Mouse (Mus musculus) MEL (cell line): ENCODE results near the gene Vps37b. TPM values are rescaled to one million over a fixed set of nuclear protein-coding genes. Genes with fewer than 3 reads are reported as not detected.

Experiments
- DNase-seq: peaks from one replicate; pipeline ENCODE4 v3.0.0; 2011; ENCODE audit warnings: low read depth, low spot score
- H3K27ac ChIP-seq: 2 replicates; pipeline ENCODE4 v1.5.1; 2012; ENCODE audit warnings: low read depth, mild to moderate bottlenecking, control low read depth, low read length, moderate library complexity; ENCODE audit not compliant: control insufficient read depth
- H3K27me3 ChIP-seq, 2 experiments: fragments of 150-350 bp in 1 of 2; sonication (generic) in 1 of 2; 2 replicates each; pipeline ENCODE4 v1.6.1; 2012; ENCODE audit warnings: low read length in 2 of 2, mild to moderate bottlenecking in 2 of 2, improper control_type of control experiment in 1 of 2, moderate library complexity in 1 of 2; ENCODE audit not compliant: insufficient read depth in 2 of 2, control insufficient read depth in 1 of 2
- H3K36me3 ChIP-seq, 2 experiments: 2 replicates each; pipeline ENCODE4 v1.6.1; 2012 to 2014; ENCODE audit warnings: low read length in 2 of 2, improper control_type of control experiment in 1 of 2, inconsistent platforms in 1 of 2, mild to moderate bottlenecking in 1 of 2; ENCODE audit not compliant: insufficient read depth in 2 of 2, control insufficient read depth in 1 of 2
- H3K4me1 ChIP-seq, 2 experiments: fragments of 150-350 bp in 1 of 2; sonication (generic) in 1 of 2; 2 replicates each; pipeline ENCODE4 v1.6.1; 2012; ENCODE audit warnings: low read length in 2 of 2, improper control_type of control experiment in 1 of 2, mild to moderate bottlenecking in 1 of 2; ENCODE audit not compliant: insufficient read depth in 2 of 2, control insufficient read depth in 1 of 2
- H3K4me3 ChIP-seq, 2 experiments: fragments of 150-350 bp in 1 of 2; sonication (generic) in 1 of 2; 2 replicates each; pipeline ENCODE4 v1.5.1; 2012; ENCODE audit warnings: low read depth in 2 of 2, low read length in 2 of 2, mild to moderate bottlenecking in 2 of 2, moderate library complexity in 2 of 2, control low read depth in 1 of 2, improper control_type of control experiment in 1 of 2; ENCODE audit not compliant: control insufficient read depth in 1 of 2, insufficient read depth in 1 of 2
- H3K79me2 ChIP-seq: 2 replicates; pipeline ENCODE4 v1.6.1; 2012; ENCODE audit warnings: mild to moderate bottlenecking, low read length, moderate library complexity; ENCODE audit not compliant: control insufficient read depth, poor library complexity, insufficient read depth
- H3K9ac ChIP-seq: 2 replicates; pipeline ENCODE4 v1.6.1; 2012; ENCODE audit warnings: low read depth, mild to moderate bottlenecking, control low read depth, low read length, moderate library complexity; ENCODE audit not compliant: control insufficient read depth, poor library complexity, severe bottlenecking
- H3K9me3 ChIP-seq: fragments of 150-350 bp; sonication (generic); replicated peaks from 2 replicates; pipeline ENCODE4 v1.6.1; 2012; ENCODE audit warnings: mild to moderate bottlenecking, low read length, improper control_type of control experiment, moderate library complexity; ENCODE audit not compliant: insufficient read depth
- BHLHE40 ChIP-seq: IDR thresholded peaks from 2 replicates; pipeline ENCODE4 v1.6.1; 2012; ENCODE audit warnings: low read depth, mild to moderate bottlenecking, inconsistent platforms, low read length, improper control_type of control experiment, borderline replicate concordance
- CHD1 ChIP-seq: IDR thresholded peaks from 2 replicates; pipeline ENCODE4 v1.6.1; 2012; ENCODE audit warnings: low read depth, mild to moderate bottlenecking, inconsistent platforms, low read length, improper control_type of control experiment
- CHD2 ChIP-seq: IDR thresholded peaks from 2 replicates; pipeline ENCODE4 v1.6.1; 2011; ENCODE audit warnings: low read length, improper control_type of control experiment
- CTCF ChIP-seq, 3 experiments: IDR thresholded peaks in 2 of 3; conservative IDR thresholded peaks in 1 of 3; 2 replicates each; pipeline ENCODE4 v1.5.1; 2011 to 2012; ENCODE audit warnings: low read length in 3 of 3, low read depth in 2 of 3, mild to moderate bottlenecking in 2 of 3, improper control_type of control experiment in 1 of 3, inconsistent platforms in 1 of 3, mixed read lengths in 1 of 3, moderate library complexity in 1 of 3; ENCODE audit not compliant: control insufficient read depth in 1 of 3, insufficient read depth in 1 of 3, poor library complexity in 1 of 3, severe bottlenecking in 1 of 3
- E2F4 ChIP-seq: IDR thresholded peaks from 2 replicates; pipeline ENCODE4 v1.6.1; 2011; ENCODE audit warnings: low read depth, low read length, improper control_type of control experiment, borderline replicate concordance
- ELF1 ChIP-seq: IDR thresholded peaks from 2 replicates; pipeline ENCODE4 v1.6.1; 2014; ENCODE audit warnings: low read depth, mild to moderate bottlenecking, inconsistent platforms, low read length, improper control_type of control experiment, moderate library complexity
- EP300 ChIP-seq, 2 experiments: IDR thresholded peaks; 2 replicates each; pipeline ENCODE4 v1.6.1; 2011; ENCODE audit warnings: improper control_type of control experiment in 2 of 2, low read length in 2 of 2, low read depth in 1 of 2, mild to moderate bottlenecking in 1 of 2
- ETS1 ChIP-seq: IDR thresholded peaks from 2 replicates; pipeline ENCODE4 v1.6.1; 2012; ENCODE audit warnings: low read depth, mild to moderate bottlenecking, inconsistent platforms, low read length, improper control_type of control experiment, moderate library complexity
- GABPA ChIP-seq: IDR thresholded peaks from 2 replicates; pipeline ENCODE4 v1.6.1; 2012; ENCODE audit warnings: low read depth, mild to moderate bottlenecking, inconsistent platforms, low read length, improper control_type of control experiment, moderate library complexity
- GATA1 ChIP-seq: IDR thresholded peaks from 2 replicates; pipeline ENCODE4 v1.6.1; 2011; ENCODE audit warnings: low read depth, low read length, improper control_type of control experiment
- HCFC1 ChIP-seq: IDR thresholded peaks from 2 replicates; pipeline ENCODE4 v1.6.1; 2012; ENCODE audit warnings: low read depth, mild to moderate bottlenecking, inconsistent platforms, low read length, improper control_type of control experiment, moderate library complexity
- JUND ChIP-seq: IDR thresholded peaks from 2 replicates; pipeline ENCODE4 v1.6.1; 2011; ENCODE audit warnings: low read depth, mild to moderate bottlenecking, improper control_type of control experiment, low read length
- KAT2A ChIP-seq: conservative IDR thresholded peaks from 2 replicates; pipeline ENCODE4 v1.6.1; 2012; ENCODE audit warnings: low read depth, low read length, improper control_type of control experiment, inconsistent platforms
- MAFK ChIP-seq: IDR thresholded peaks from 2 replicates; pipeline ENCODE4 v1.6.1; 2011; ENCODE audit warnings: low read depth, mild to moderate bottlenecking, low read length, improper control_type of control experiment, borderline replicate concordance
- MAX ChIP-seq: IDR thresholded peaks from 2 replicates; pipeline ENCODE4 v1.6.1; 2011; ENCODE audit warnings: low read length, improper control_type of control experiment
- MAZ ChIP-seq: IDR thresholded peaks from 2 replicates; pipeline ENCODE4 v1.6.1; 2012; ENCODE audit warnings: low read depth, mild to moderate bottlenecking, inconsistent platforms, low read length, improper control_type of control experiment
- MEF2A ChIP-seq: IDR thresholded peaks from 2 replicates; pipeline ENCODE4 v1.6.1; 2014; ENCODE audit warnings: low read depth, mild to moderate bottlenecking, inconsistent platforms, low read length, improper control_type of control experiment; ENCODE audit not compliant: poor library complexity, insufficient replicate concordance, severe bottlenecking; ENCODE audit errors: extremely low read depth
- MXI1 ChIP-seq: IDR thresholded peaks from 2 replicates; pipeline ENCODE4 v1.6.1; 2011; ENCODE audit warnings: mild to moderate bottlenecking, low read depth, low read length, improper control_type of control experiment
- MYB ChIP-seq: IDR thresholded peaks from 2 replicates; pipeline ENCODE4 v1.6.1; 2011; ENCODE audit warnings: mild to moderate bottlenecking, low read depth, low read length, improper control_type of control experiment
- NELFE ChIP-seq: IDR thresholded peaks from 2 replicates; pipeline ENCODE4 v1.6.1; 2011; ENCODE audit warnings: low read depth, low read length, improper control_type of control experiment
- NRF1 ChIP-seq: IDR thresholded peaks from 2 replicates; pipeline ENCODE4 v1.6.1; 2014; ENCODE audit warnings: low read depth, mild to moderate bottlenecking, inconsistent platforms, low read length, improper control_type of control experiment, moderate library complexity; ENCODE audit not compliant: poor library complexity, insufficient read depth, severe bottlenecking
- POLR2A ChIP-seq, 2 experiments: IDR thresholded peaks; 2 replicates each; pipeline ENCODE4 v1.6.1; 2011 to 2012; ENCODE audit warnings: low read length in 2 of 2, mild to moderate bottlenecking in 2 of 2, control low read depth in 1 of 2, improper control_type of control experiment in 1 of 2, low read depth in 1 of 2, moderate library complexity in 1 of 2; ENCODE audit not compliant: control insufficient read depth in 1 of 2, insufficient read depth in 1 of 2, poor library complexity in 1 of 2
- POLR2AphosphoS2 ChIP-seq: IDR thresholded peaks from 2 replicates; pipeline ENCODE4 v1.6.1; 2011; ENCODE audit warnings: low read length, improper control_type of control experiment
- POLR2AphosphoS5 ChIP-seq: IDR thresholded peaks from 2 replicates; pipeline ENCODE4 v1.6.1; 2012; ENCODE audit warnings: low read depth, borderline replicate concordance, mild to moderate bottlenecking, inconsistent platforms, low read length, moderate library complexity, mixed read lengths
- RAD21 ChIP-seq: IDR thresholded peaks from 2 replicates; pipeline ENCODE4 v1.6.1; 2011; ENCODE audit warnings: mild to moderate bottlenecking, low read depth, low read length, improper control_type of control experiment
- RCOR1 ChIP-seq: IDR thresholded peaks from 2 replicates; pipeline ENCODE4 v1.6.1; 2012; ENCODE audit warnings: low read depth, mild to moderate bottlenecking, inconsistent platforms, low read length, improper control_type of control experiment
- SIN3A ChIP-seq: IDR thresholded peaks from 2 replicates; pipeline ENCODE4 v1.6.1; 2012; ENCODE audit warnings: low read length, improper control_type of control experiment, inconsistent platforms
- TAL1 ChIP-seq: IDR thresholded peaks from 2 replicates; pipeline ENCODE4 v1.6.1; 2012; ENCODE audit warnings: mild to moderate bottlenecking, inconsistent platforms, low read length, moderate library complexity, mixed read lengths
- TBP ChIP-seq: IDR thresholded peaks from 2 replicates; pipeline ENCODE4 v1.8.0; 2011; ENCODE audit warnings: low read depth, low read length, improper control_type of control experiment
- TCF12 ChIP-seq: IDR thresholded peaks from 2 replicates; pipeline ENCODE4 v1.6.1; 2014; ENCODE audit warnings: low read depth, mild to moderate bottlenecking, inconsistent platforms, low read length, improper control_type of control experiment, moderate library complexity
- UBTF ChIP-seq: IDR thresholded peaks from 2 replicates; pipeline ENCODE4 v1.6.1; 2012; ENCODE audit warnings: low read depth, mild to moderate bottlenecking, inconsistent platforms, low read length, improper control_type of control experiment, moderate library complexity, borderline replicate concordance; ENCODE audit not compliant: insufficient read depth
- USF1 ChIP-seq: IDR thresholded peaks from 2 replicates; pipeline ENCODE4 v1.6.1; 2014; ENCODE audit warnings: low read depth, mild to moderate bottlenecking, inconsistent platforms, low read length, improper control_type of control experiment, moderate library complexity
- USF2 ChIP-seq, 2 experiments: IDR thresholded peaks; 2 replicates each; pipeline ENCODE4 v1.6.1; 2011 to 2012; ENCODE audit warnings: improper control_type of control experiment in 2 of 2, low read length in 2 of 2, borderline replicate concordance in 1 of 2, inconsistent platforms in 1 of 2, low read depth in 1 of 2, mild to moderate bottlenecking in 1 of 2; ENCODE audit not compliant: insufficient read depth in 1 of 2
- ZC3H11A ChIP-seq: IDR thresholded peaks from 2 replicates; pipeline ENCODE4 v1.6.1; 2012; ENCODE audit warnings: low read depth, mild to moderate bottlenecking, inconsistent platforms, low read length, improper control_type of control experiment
- ZKSCAN1 ChIP-seq: IDR thresholded peaks from 2 replicates; pipeline ENCODE4 v1.6.1; 2012; ENCODE audit warnings: low read depth, mild to moderate bottlenecking, inconsistent platforms, low read length, improper control_type of control experiment, moderate library complexity
- ZMIZ1 ChIP-seq: IDR thresholded peaks from 2 replicates; pipeline ENCODE4 v1.6.1; 2012; ENCODE audit warnings: low read depth, mild to moderate bottlenecking, inconsistent platforms, low read length, improper control_type of control experiment, moderate library complexity
- polyA plus RNA-seq, 2 experiments: library from polyadenylated mRNA; stranded (reverse) in 1 of 2; unstranded in 1 of 2; fragments of >175 nt in 1 of 2; fragments of >200 nt in 1 of 2; gene quantifications; 2 replicates each; pipeline versions ENCODE4 v1.2.1 to v1.2.4; 2012; ENCODE audit warnings: low replicate concordance in 2 of 2, low read depth in 1 of 2; ENCODE audit not compliant: insufficient read length in 2 of 2, insufficient read depth in 1 of 2, missing spikeins in 1 of 2
- total RNA-seq: library from RNA; depleted of rRNA; stranded (reverse); fragments of 300-350 nt; gene quantifications from 2 replicates; pipeline ENCODE4 v1.2.3, GENCODE M21; 2012; rRNA removed

Vps37b gene
- total RNA-seq, result 27.4 and 28.6 TPM in 2 replicates
- polyA plus RNA-seq, result 10 to 100 TPM in 1 of 2 experiments, not detected in 1; 66.0 TPM

DNA sequence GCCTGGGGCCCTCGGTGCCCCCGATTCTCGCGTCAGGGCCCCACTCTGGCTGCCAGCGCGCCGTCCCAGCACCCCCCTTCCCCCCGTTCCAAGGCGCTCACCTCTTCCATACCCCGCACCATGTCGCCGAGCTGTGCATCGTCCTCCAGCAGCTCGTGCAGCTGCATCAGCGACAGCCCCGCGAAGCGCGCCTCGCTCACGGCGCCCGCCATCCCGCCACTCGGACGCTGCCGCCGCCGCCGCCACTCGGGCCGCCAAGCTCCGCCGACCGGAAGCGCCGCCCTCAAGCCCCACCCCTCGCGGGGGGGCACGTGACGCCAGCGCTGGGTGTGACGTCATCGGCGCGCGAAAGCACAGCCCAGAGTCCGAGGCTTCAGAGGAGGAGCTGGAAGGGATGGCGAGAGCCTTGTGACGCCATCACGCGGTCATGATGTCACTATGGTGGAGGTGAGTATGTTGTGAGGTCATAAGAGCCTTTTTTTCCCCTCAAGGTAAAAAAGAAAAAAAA, at the start of gene Vps37b:
Gene Vps37b (minus strand): TSS at position 270 of the 508 bp plus-strand sequence.
- peak within 1 kb of the TSS; percentile 89 for H3K9ac ChIP-seq
- peaks cover 47% of the 10 kb centered on the region for H3K79me2 ChIP-seq
- no peaks in the 10 kb centered on the region for H3K27me3 ChIP-seq
- DNase-seq, result peak; percentile 89
- peaks cover 19 to 45% of the 10 kb centered on the region in 2 experiments for H3K4me1 ChIP-seq
- peaks cover 2 to 36% of the 10 kb centered on the region in 2 experiments; a peak in 3 of 4 replicates for H3K36me3 ChIP-seq
- H3K4me3 ChIP-seq, result peak within 1 kb of the TSS; percentile 73 to 90
- H3K9me3 ChIP-seq, result no peaks in the 10 kb centered on the region
- peak within 1 kb of the TSS; percentile 76 for H3K27ac ChIP-seq
- TF ChIP-seq POLR2A (IDR thresholded peaks at IDR 0.05; ENCODE audit: control insufficient read depth in 1 of 2, insufficient read depth in 1 of 2, low read depth in 1 of 2, low read length in 2 of 2, poor library complexity in 1 of 2) (peak; percentile 66 to 77; a peak in 3 of 4 replicates), MYB (no peak), RCOR1 (no peak), BHLHE40 (peak; percentile 86; the same call in 1 of the 2 replicates), E2F4 (peak; percentile 63), GABPA (peak; percentile 92; the same call in 1 of the 2 replicates), ZC3H11A (no peak), ELF1 (peak; percentile 83), USF2 (IDR thresholded peaks at IDR 0.05; ENCODE audit: borderline replicate concordance in 1 of 2, insufficient read depth in 1 of 2, low read depth in 1 of 2, low read length in 2 of 2) (peak in 1 of 2 experiments; percentile 77; a peak in 2 of 4 replicates), TBP (no peak), CHD1 (no peak), UBTF (no peak), MXI1 (peak; percentile 56; the same call in 1 of the 2 replicates), ZMIZ1 (no peak), TAL1 (no peak), CTCF (IDR thresholded peaks at IDR 0.05 in 2 of 3, conservative IDR thresholded peaks at IDR 0.05 in 1 of 3; ENCODE audit: control insufficient read depth in 1 of 3, insufficient read depth in 1 of 3, low read depth in 2 of 3, low read length in 3 of 3, poor library complexity in 1 of 3, severe bottlenecking in 1 of 3) (no peak), GATA1 (no peak), EP300 (IDR thresholded peaks at IDR 0.05; ENCODE audit: low read depth in 1 of 2, low read length in 2 of 2) (0 out of 4 replicates have a peak, but pooled peaks of 1 of the 2 experiments have one; percentile 21), ZKSCAN1 (no peak), POLR2AphosphoS5 (no peak), POLR2AphosphoS2 (peak; percentile 43; the same call in 1 of the 2 replicates), NELFE (peak; percentile 64), HCFC1 (peak; percentile 73), CHD2 (no peak), KAT2A (no peak), MAZ (peak; percentile 95), SIN3A (peak; percentile 82), ETS1 (peak; percentile 92), NRF1 (0 out of 2 replicates have a peak, but pooled peaks have one; percentile 18), MEF2A (peak; percentile 34; the same call in 1 of the 2 replicates), MAX (peak; percentile 74; the same call in 1 of the 2 replicates), MAFK (no peak), TCF12 (no peak), JUND (no peak), USF1 (peak; percentile 96), RAD21 (no peak)
